Mouse (Mus musculus): ENCODE measurements around the gene Clec16a.

Clec16a gene

DNA sequence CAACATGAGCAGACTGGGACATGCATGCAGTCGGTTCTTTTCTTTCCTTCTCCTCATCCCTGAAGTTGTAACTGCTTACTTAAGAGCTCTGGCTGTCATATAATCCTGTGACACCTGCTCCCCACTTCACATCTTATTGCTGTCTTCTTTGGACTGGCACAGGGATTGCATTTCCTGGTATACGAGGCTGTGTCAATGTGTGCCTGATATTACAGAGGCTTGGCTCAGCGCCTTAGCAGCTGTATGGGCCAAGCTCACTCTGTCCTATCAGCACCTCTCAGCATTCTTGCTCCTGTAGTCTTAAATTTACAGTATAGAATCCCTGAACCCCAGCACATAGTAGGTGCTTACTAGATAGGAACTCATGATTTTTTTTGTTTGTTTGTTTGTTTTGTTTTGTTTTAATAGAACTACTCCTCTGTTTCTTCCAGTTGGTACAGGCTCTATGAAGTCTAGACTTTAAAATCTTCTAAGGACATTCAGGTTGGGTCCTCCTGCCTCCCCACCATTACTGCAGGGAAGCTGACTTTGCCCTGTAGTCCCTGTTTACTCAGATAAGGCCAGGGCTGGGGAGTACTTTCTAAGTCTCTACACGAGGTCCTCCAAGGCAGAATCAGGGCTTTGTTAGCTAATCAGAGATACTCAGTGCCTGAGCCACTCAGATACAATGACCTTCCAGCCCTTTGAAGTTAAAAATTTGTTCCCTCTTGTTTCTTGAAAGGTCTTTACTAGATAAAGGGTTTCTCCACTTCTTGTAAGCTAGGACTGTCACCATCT, 97.9 kb downstream of the Clec16a start:
- no peak for DNase-seq (ENCODE audit: low spot score in 2 of 2)

DNA sequence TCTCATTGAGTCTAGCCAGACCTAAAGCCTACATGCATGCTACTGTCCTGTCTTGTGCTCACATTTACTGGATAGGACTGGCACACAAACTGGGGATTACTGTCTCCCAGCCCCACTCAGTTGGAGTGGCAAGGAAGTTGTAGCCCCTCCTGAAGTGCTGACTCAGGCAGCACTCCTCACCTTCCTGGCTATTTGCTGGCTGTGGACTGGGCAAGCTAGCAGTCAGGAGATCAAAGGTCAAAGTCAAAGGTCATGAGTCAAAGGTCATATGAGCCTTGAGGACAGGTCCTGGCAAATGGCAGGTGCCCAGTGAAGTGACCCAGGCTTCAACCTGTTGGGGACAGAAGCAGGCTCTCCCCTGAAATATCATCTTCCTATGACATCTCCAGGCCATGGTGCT, 99.1 kb downstream of the Clec16a start:
- no peak for DNase-seq (ENCODE audit: low spot score in 2 of 2)

DNA sequence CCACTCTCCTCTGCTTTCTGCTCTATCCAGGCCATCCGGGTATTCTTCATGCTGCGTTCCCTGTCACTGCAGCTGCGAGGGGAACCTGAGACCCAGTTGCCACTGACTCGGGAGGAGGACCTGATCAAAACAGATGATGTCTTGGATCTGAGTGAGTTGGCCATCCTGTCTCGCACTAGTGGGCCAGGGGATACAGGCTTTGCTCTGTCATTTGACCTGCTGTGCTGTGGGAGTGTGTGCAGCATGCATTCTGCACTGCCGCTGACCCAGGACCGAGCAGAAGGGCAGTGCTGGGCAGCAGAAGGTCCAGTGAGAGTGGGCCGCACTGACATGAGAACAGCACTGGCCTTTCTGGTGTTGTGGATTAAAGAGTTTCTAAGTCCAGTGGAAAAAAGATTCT, 99.6 kb downstream of the Clec16a start:
- no peak for DNase-seq (ENCODE audit: low spot score in 2 of 2)

DNA sequence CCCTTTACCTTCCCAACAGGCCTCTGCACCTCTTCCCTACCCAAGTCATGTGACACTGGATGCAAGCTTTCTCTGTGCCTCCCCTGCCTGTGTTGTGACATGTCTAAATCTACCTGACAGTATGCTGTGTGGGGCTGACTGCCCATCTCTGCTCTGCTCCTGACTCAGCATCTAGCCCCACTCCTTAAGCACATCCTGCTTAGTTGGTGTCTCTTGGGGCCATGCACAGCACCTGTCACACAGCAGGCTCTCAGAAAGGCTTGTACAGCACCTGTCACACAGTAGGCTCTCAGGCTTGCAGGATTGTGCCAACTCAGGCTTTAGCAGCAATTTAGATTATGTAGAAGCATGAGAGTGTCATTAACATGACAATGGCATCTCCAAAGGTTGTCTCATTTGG, 106.7 kb downstream of the Clec16a start:
- no peak for DNase-seq (ENCODE audit: low spot score in 2 of 2)

DNA sequence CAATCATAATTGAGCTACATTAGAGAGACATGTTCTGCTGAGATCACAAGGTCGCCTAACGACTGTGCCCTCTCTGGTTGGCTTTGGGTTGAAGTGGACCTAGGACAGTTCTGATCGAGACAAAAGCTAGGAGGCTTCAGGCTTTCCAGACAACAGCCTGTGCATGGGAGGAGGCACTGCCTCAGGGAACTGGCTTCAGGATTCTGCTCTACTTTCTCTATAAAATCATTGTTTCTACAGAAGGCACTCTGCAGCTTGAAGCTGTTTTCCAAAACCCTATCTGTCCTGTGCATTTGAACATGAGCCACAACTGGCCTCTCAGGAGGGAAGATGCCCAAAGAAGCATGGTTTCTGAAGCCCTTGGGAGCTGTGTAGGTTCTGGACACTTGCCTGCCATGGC, 107.8 kb downstream of the Clec16a start:
- no peak for DNase-seq (ENCODE audit: low spot score in 2 of 2)

DNA sequence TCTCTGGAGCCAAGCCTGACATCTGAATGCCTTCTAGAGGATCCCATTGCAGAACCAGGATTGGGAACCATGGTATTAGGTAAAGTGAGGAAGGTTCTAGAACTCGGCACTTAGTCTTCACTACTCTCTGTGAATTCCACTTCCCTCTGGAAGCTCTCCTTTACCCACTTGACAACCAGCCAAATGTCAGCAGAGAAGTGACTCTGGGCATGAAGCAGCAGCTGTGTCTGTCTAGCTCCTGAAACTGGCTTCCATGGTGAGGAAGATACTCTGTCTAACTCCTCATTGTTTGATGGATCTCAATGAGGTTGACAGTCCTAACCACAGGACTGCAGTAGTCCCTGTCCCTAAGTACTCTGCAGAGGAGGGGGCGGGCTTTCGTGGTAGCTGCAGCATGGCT, 110.1 kb downstream of the Clec16a start:
- no peak for DNase-seq (ENCODE audit: low spot score in 2 of 2)

DNA sequence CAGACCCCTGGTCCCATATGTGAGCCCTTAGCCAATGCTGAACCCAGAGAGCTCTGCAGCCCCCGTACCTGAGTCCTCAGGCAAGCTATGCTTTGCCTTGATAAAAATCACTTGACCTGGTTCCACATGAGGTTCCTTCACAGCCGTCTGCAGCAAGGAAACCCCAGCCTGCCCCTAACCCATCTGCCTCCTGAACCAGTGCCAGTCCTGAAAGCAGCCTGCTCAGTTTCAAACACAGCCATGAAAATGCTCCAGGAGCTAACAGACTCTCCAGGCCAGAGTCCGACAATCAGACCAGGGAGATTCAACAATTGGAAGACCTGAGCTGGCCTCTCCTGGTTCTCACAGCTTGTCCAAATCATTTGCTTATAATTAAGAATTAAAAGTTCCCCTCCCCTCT, 110.8 kb downstream of the Clec16a start:
- no peak for DNase-seq (ENCODE audit: low spot score in 2 of 2)

DNA sequence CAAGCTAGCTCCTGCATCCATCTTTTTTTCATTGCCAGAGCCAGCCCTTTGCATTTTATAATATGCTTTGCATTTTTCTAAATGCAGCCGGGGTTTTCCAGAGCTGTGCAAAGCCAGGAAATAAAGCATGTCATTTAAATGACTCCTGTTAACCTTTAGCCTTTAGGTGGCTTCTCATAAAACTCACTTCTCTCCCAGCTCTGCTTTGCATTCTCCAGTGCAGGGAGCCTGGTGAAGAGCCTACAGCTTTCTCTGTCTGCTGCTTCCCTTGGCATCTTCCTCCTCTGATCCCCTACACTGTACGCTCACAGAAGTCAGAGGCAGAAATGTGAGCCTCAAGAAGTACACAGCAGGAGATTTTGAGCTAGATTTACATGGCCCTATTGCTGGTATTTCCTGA, 111.3 kb downstream of the Clec16a start:
- peak; percentile 19 to 37 for DNase-seq (ENCODE audit: low spot score in 2 of 2)

DNA sequence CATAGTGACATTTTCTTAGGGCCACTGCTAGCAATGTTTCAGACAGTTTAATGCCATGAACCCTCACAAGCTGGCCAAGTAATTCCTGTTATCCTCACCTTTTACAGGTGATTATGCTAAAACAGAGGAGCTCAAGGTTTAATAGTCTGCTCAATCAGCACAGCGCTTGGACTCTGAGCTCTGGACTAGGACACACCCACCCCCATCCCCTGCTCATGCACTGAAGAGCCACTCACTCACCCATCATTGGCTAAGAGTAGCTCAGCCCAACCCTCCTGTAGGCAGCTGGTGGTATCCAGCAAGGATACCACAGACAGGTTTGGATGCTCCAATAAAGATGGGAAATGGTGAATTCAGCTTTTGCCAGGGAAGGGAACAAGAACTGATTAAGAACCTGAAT, 111.8 kb downstream of the Clec16a start:
- no peak for DNase-seq (ENCODE audit: low spot score in 2 of 2)

DNA sequence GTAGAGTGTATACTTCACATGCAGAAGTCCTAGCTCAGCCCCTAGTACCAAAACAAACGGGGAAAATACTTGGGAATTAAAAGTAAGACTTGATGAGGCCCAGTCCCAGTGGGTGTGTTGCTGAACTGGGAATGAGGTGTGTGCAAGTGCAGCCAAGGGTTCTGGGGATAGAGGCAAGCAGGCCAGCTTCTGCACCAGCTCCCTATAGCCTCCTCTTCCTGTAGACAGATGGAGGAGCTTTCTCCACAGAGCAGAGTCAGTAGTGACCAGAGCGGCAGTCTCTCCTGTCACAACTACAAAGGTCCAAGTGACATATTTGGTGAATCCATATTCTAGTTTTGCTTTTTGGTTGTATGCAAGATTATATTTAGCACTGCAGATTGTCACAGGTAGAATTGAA, 114.1 kb downstream of the Clec16a start:
- DNase-seq (ENCODE audit: low spot score in 2 of 2) = no peak

DNA sequence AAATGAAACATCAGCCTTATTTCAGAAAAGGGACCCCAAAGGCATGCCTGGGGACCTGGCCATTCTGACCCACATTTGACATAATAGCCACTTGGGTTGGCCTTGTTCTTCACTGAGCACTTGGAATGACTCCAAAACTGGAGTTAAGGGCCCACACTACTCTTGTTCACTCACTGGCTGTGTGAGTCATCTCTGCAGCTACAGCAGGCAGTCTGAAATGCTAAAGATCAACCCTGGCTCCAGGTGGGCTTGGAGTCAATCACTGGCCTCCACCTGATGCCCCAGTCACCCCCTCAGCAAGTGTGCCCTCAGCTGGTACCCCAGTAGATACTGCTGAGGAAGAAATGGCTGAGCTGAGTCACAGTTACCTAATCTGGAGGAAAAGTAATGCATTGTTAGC, 115.4 kb downstream of the Clec16a start:
- DNase-seq (ENCODE audit: low spot score in 2 of 2) = peak; percentile 25 to 37

DNA sequence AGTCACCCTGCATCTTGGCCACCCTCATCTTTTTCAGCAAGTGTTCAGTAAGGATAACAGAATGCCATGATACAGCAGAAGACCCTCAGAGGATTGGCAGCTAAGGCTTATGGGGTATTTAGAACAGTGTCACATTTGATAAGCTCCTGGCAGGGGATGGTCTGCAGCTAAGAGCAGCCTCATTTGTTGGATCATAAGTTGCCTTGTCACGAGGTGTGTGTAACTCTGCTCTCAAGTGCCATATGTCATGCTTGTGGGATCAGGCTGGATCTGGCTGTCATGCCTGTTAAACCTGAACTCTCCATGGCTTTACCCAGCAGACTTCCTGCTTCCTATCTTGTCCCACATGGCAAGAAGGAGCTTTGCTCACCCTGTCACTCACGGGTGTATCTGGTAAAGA, 116.2 kb downstream of the Clec16a start:
- DNase-seq (ENCODE audit: low spot score in 2 of 2) = no peak

DNA sequence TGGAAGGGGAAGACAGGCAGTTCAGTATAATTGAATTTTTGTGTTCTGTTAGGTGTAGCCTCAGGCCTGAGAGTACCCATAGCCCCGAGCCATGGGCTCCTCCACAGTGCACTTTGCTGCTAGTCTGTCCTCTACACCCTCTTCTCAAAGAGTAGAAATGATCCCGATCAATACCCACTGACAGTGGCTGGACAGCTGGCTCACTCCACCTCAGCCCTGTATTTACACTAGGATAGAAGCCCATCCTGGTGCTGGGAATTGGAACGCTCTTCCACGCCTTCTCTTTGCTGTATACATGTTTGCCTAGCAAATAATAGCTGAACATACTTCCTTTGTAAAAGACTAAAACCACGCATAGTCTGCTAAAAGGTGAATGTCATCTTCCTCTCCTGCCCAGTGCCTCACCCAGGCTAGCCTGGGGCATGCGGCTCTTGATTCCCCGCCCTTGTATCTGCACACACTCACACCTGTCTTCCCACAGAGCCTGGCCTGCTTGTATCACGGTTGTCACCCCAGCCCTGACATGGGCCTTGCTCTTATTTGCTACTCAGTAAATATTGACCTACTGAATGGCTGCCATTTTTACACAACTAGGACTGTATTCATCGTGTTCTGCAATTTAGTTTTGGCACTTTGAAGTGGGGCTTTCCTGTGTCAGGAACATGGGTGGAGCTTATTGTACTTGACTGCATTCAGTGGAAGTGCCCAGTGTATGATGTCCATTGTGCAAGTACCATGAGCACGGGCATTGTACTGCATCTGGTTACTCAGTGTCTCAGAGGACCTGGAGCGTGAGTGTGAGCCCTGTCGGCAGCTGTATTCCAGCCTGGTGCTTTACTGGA, 119.0 kb downstream of the Clec16a start:
- no peak for DNase-seq (ENCODE audit: low spot score in 2 of 2)

DNA sequence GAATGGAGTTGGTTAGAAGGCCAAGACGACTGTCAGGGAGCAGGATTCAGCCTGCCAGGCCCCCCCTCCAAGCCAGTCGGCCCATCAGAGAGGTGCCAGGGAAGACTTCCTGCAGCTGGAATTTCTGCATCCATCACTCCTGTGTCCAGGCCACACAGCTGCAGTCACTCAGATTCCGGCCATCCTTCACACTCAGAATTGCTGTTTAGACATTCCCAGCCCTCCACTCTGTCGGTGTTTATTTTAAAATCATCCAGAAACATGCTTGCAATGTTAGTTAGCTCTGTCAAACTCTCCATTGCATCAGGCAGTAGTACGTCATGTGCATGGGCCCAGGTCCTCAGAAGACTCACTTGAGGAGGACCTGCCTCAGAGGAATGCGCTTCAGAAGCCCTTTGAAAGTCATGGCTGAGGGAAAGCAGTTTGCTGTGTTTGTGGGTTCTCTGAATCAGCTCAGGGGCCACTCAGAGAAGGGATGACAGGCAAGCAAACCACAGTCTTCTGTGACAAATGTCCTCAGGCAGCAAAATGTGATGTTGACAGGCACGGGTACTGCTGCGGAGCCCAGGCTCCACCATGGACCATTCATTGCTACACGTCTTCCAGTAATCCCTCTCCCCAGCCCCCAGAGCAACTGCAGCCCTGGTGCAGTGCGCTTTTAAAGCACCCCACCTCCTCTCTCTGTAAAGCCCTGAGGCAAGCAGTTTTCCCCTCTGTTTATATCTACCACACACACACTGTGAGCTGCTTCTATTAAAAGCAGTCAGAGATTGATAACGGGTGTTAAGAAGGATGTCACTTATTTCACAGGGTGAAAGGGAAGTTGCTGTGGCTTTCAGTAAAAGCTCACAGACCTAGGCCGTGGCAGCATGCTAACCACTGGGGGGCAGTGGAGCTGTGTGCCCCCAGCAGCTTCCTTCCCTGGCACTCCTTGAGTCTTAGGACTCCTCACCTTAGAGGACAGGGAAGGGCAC, 120.1 kb downstream of the Clec16a start:
- peak; percentile 18 to 47 for DNase-seq (ENCODE audit: low spot score in 2 of 2)

DNA sequence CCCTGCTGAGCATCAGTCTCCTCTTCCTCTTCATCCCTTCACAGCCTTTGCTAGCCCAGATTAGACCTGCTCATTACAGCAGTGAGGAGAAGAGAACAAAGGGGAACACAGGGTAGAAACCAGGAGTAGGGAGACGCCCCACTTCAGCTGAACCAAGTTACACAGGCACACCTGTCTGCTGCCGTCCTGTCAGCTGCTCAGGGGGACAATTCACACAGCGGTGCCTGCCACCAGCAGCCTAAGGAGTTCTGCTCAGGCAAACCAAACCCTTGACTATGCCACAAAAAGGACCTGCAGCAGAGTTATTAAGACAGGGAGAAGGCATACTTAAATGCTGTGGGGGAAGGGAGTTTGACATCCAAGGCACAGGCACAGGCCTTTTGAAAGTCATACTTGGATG, 121.6 kb downstream of the Clec16a start:
- DNase-seq (ENCODE audit: low spot score in 2 of 2) = no peak

DNA sequence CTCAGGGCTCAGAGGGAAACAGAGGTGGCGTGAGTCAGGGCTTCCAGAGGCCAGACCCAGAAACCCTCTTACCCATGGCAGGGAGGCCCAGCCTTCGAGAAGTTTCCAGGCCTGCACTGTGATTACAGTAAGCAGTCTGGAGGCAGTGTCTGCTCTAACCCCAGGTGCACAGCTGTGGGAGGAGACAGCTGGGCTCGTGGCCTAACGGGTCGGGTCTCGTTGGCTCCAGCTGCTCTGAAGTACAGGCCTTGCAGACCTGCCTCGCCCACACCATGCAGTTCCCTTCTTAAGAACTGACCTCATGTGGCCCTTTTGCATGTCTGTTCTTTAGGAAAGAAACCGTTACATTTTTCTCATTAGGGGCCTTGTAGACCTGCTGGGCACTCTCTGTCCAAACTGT, 123.3 kb downstream of the Clec16a start:
- DNase-seq (ENCODE audit: low spot score in 2 of 2) = no peak

DNA sequence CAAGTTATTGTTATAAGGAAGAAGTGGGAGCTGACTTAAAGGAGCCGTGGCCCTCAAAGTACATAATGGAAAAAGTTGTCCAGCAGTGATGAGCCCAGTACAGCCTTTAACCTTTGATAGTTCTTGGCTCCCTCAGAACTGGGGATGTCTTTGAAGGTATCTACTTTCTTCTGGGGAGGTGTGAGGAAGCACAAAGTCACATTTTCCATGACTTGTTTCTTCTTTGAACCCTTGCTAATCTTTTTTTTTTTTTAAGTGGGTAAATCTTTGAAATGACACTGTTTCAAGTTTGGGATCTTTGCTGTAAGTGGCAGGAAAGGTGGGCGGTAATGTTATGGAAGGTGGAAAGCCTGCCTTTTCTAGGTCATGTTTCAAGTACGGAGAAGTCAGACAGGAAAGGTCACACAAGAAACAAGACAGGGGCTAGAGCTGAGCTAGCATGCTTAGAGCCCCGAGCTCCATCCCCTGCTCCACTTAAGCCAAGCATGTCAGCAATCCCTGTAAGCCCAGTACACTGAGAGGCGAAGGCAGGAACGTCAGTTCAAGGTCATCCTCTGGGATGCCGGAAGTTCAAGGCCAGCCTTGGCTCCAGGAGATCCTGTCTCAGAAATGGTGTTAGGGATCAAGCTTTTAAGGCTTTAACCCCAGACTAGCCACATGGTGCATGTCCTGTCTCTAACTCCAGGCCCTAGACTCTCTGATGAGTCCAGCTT, 124.0 kb downstream of the Clec16a start:
- DNase-seq (ENCODE audit: low spot score in 2 of 2) = no peak

DNA sequence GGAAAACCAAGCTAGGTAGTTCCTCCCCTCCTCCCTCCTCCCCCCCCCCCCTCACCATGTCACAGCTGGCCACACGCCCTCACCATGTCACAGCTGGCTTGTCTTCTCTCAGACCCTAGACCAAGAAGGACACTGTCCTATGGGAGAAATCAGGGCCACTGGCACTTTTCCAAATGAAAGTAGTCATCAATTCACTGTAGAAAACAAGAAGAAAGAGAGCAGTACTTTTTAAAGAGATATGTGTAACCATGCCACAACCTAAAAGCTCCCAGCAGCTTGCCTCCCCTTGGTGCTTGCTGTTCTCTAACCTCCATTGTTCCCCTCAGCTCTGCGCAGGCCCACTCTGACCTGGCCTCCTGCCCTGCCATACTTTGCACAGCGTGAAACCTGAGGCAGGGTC, 124.8 kb downstream of the Clec16a start:
- no peak for DNase-seq (ENCODE audit: low spot score in 2 of 2)

DNA sequence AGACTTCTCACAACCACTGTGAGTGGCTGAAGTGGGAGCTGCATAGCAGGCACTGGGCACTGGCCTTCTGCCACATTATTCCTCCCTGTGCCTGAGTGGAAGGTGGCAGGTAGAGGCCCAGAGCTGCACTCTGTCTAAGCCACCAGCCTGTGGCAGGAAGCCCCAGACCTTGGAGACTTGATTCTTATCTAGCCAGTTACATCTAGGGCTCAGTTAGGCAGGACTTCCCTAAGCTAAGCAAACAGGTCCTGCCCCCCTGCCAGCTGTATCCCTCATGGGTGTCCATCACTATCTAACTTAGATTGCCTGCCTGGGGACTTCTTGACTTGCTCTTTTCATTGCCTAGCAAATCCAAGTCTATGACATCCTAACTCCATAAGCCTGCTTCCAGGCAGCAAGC, 127.4 kb downstream of the Clec16a start:
- DNase-seq (ENCODE audit: low spot score in 2 of 2) = no peak

DNA sequence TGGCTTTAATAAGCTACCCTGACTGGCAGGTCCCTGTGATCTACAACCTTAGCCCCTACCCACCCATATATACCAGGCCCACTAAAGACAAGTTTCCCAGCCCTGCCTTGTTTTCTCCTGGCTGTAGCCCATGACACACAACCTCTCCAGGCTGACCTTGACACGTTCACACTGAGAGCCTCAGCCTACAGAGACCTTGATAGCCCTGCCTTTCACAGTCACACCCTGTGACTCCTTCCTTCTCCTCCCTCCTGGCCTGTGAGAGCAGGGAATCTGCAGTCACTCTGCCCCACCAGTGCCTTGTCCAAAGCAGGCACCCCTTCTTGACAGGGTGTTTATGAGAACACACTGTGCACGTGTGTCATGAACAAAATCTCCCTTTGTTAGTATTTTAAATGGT, 128.9 kb downstream of the Clec16a start:
- DNase-seq (ENCODE audit: low spot score in 2 of 2) = no peak

DNA sequence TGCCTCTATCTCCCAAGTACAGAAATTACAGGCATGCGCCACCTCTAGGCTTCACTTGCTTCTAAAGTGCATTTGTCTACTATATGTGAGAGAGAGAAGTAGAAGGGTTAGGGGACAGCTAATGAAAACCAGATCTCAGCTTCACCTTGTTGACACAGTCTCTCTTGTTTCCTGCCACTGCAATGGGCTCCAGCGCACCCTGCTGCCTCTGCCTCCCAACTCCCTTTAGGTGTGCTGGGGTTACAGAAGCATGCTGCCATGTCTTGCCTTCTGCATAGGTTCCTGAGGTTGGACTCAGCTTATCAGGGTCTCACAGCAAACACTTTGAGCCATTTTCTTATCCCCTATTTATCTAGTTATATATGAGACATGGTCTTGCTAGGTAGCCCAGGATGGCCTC, 129.8 kb downstream of the Clec16a start:
- no peak for DNase-seq (ENCODE audit: low spot score in 2 of 2)

Data from frontal cortex, postnatal 36 days (tissue).